Mouse (Mus musculus): ENCODE data around the gene AI837181. TPM values are rescaled to one million over a fixed set of nuclear protein-coding genes. Genes with fewer than 3 reads are reported as not detected.

AI837181 gene
- polyA plus RNA-seq, 1 experiment from 2014 or later, result 34.6 TPM

- Histone ChIP-seq H3K36me3 (ENCODE audit: control insufficient read depth, insufficient read depth) (peaks cover 8% of the 10 kb centered on the region), H3K27ac (ENCODE audit: low read length) (no peak overlapping the region), H3K4me2 (ENCODE audit: low read depth, low read length) (no peak overlapping the region), H3K9me3 (replicated peaks; ENCODE audit: control insufficient read depth, low read length) (no peaks in the 10 kb centered on the region), H3K4me1 (ENCODE audit: control insufficient read depth, insufficient read depth, low read length) (peaks cover 37% of the 10 kb centered on the region), H3K9ac (ENCODE audit: low read length) (no peak overlapping the region), H3K4me3 (ENCODE audit: low read length) (no peak overlapping the region), H3K27me3 (ENCODE audit: control insufficient read depth, insufficient read depth, low read length) (no peaks in the 10 kb centered on the region)
- 59% methylated on average over 7 of the region's 7 CpGs for WGBS
- ATAC-seq (replicated peaks; ENCODE audit: extremely low read depth, insufficient read depth, low FRiP score), result no peak
Measured at GRCm38 (mm10) chr19:5459019-5459418, 34.1 kb downstream of the AI837181 start.

DNA sequence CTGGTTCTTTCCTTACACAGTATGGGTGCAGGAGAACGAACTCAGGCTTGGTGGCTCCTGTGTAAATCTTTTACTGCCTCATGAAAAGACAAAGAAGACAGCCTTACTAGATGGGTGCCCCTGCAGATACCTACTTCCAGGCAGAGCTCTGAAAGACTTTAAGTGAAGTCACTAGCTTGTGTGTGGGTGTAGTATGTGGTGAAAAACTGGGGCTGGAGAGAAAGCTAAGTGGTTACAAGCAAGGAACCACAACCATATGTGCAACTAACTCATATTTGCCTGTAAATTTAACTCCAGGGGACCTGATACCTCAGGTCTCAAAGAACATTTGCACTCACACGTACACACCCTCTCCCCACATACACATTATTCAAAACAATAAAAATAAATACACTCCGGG lies 35.0 kb downstream of the AI837181 start:
- Histone ChIP-seq H3K27me3 (ENCODE audit: control insufficient read depth, insufficient read depth, low read length) (no peaks in the 10 kb centered on the region), H3K27ac (ENCODE audit: low read length) (peak overlapping the region; percentile 58; the same call in 1 of the 2 replicates), H3K9me3 (replicated peaks; ENCODE audit: control insufficient read depth, low read length) (no peaks in the 10 kb centered on the region), H3K9ac (ENCODE audit: low read length) (peak overlapping the region; percentile 88), H3K4me1 (ENCODE audit: control insufficient read depth, insufficient read depth, low read length) (peaks cover 41% of the 10 kb centered on the region), H3K36me3 (ENCODE audit: control insufficient read depth, insufficient read depth) (peaks cover 10% of the 10 kb centered on the region), H3K4me2 (ENCODE audit: low read depth, low read length) (peak overlapping the region; percentile 93), H3K4me3 (ENCODE audit: low read length) (peak overlapping the region; percentile 87)
- WGBS, result 25% methylated on average over 3 of the region's 3 CpGs
- no peak for ATAC-seq (replicated peaks; ENCODE audit: extremely low read depth, insufficient read depth, low FRiP score)

DNA sequence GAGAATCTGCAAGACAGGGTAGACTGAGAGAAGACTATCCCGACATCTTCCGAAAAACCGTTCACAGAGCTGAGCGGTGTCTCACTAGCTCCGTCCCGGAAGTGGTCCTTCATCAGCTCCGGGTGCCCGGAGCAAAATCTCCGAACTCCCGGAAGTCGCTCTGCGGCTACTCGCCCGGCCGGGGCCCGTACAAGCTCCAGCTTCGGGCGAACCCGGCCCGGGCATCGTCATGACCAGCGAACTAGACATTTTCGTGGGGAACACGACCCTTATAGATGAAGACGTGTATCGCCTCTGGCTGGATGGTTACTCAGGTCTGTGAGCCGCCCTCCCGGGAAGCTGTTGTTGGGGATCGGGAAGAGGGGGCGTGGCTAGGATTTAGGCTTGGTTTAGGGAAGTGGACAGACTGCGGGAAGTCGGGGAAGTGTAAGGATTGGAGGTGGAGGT lies 35.5 kb downstream of the AI837181 start, which contains the start of gene Fibp:
Gene Fibp, plus strand, starts transcription at position 151 of the 447 bp plus-strand sequence.
- H3K27me3 ChIP-seq (ENCODE audit: control insufficient read depth, insufficient read depth, low read length), result no peaks in the 10 kb centered on the region
- peak within 1 kb of the TSS; percentile 93 for H3K4me2 ChIP-seq (ENCODE audit: low read depth, low read length)
- peak within 1 kb of the TSS; percentile 78 for H3K27ac ChIP-seq (ENCODE audit: low read length)
- 0% methylated on average over 32 of the region's 32 CpGs for WGBS
- H3K9ac ChIP-seq (ENCODE audit: low read length), result peak within 1 kb of the TSS; percentile 88
- peak within 1 kb of the TSS; percentile 87 for H3K4me3 ChIP-seq (ENCODE audit: low read length)
- H3K36me3 ChIP-seq (ENCODE audit: control insufficient read depth, insufficient read depth), result peaks cover 16% of the 10 kb centered on the region
- peak; percentile 26; the same call in 1 of the 2 replicates for ATAC-seq (replicated peaks; ENCODE audit: extremely low read depth, insufficient read depth, low FRiP score)
- peaks cover 36% of the 10 kb centered on the region for H3K4me1 ChIP-seq (ENCODE audit: control insufficient read depth, insufficient read depth, low read length)
- H3K9me3 ChIP-seq (replicated peaks; ENCODE audit: control insufficient read depth, low read length), result no peaks in the 10 kb centered on the region

DNA sequence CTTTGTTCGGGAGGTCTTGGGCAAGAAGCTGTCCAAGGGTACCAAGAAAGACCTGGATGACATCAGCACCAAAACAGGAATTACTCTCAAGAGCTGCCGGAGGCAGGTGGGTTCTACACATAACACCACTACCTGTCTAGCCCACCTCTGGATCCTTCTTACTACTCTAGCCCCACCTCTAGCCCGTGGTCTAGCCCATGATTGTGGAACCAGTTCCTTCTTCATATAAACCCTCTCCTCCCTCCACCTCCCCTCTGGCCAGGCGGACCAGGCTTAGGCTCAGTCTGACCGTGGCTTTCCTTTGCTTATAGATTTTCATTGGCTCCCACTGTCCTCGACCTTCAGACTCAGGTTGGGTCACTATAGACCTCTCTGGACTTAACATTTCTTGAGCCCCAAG lies 36.5 kb downstream of the AI837181 start:
- Histone ChIP-seq H3K9ac (ENCODE audit: low read length) (peak overlapping the region; percentile 88), H3K4me2 (ENCODE audit: low read depth, low read length) (peak overlapping the region; percentile 93), H3K27ac (ENCODE audit: low read length) (no peak overlapping the region), H3K4me3 (ENCODE audit: low read length) (peak overlapping the region; percentile 87), H3K36me3 (ENCODE audit: control insufficient read depth, insufficient read depth) (peaks cover 25% of the 10 kb centered on the region), H3K27me3 (ENCODE audit: control insufficient read depth, insufficient read depth, low read length) (no peaks in the 10 kb centered on the region), H3K4me1 (ENCODE audit: control insufficient read depth, insufficient read depth, low read length) (peaks cover 26% of the 10 kb centered on the region), H3K9me3 (replicated peaks; ENCODE audit: control insufficient read depth, low read length) (no peaks in the 10 kb centered on the region)
- 84% methylated on average over 6 of the region's 6 CpGs for WGBS
- no peak for ATAC-seq (replicated peaks; ENCODE audit: extremely low read depth, insufficient read depth, low FRiP score)

GRCm38 (mm10) chr19:5463212-5463611 lies 38.3 kb downstream of the AI837181 start:
- peaks cover 33% of the 10 kb centered on the region for H3K36me3 ChIP-seq (ENCODE audit: control insufficient read depth, insufficient read depth)
- 89% methylated on average over 9 of the region's 9 CpGs for WGBS

DNA sequence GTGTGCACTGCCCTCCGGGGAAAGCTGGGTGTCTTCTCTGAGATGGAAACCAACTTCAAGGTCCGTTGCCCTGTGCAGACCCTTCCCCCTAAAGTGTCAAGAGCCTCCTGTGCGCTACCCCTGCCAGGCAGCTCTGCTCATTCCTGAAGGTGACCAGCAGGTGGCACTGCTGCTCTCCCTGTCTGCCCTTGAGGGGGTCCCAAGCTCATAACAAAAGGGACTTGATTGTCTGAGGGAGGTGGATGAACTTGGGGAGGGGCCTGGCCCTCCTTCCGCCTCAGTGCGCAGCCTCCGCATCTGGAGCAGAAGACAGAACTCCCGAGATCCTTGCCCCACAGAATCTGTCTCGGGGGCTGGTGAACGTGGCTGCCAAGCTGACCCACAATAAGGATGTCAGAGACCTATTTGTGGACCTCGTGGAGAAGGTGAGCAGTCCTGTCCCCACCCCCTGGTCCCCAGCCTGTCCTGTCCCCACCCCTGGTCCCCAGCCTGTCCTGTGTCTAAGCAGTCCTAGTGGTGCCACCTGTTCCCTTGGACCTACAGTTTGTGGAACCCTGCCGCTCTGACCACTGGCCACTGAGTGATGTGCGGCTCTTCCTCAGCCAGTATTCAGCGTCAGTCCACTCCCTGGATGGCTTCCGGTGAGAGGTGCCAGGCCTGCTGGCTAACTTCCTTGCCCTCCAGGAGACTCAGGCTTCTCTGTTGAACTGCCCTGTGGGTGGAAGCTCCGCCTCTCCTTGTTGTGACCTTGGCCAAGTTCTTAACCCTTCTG lies 39.0 kb downstream of the AI837181 start:
- peak; percentile 66 for ATAC-seq (replicated peaks; ENCODE audit: extremely low read depth, insufficient read depth, low FRiP score)
- Histone ChIP-seq H3K4me2 (ENCODE audit: low read depth, low read length) (peak overlapping the region; percentile 58), H3K36me3 (ENCODE audit: control insufficient read depth, insufficient read depth) (peaks cover 33% of the 10 kb centered on the region), H3K9ac (ENCODE audit: low read length) (peak overlapping the region; percentile 75), H3K4me1 (ENCODE audit: control insufficient read depth, insufficient read depth, low read length) (peaks cover 18% of the 10 kb centered on the region), H3K27me3 (ENCODE audit: control insufficient read depth, insufficient read depth, low read length) (no peaks in the 10 kb centered on the region), H3K27ac (ENCODE audit: low read length) (peak overlapping the region; percentile 93), H3K4me3 (ENCODE audit: low read length) (peak overlapping the region; percentile 49), H3K9me3 (replicated peaks; ENCODE audit: control insufficient read depth, low read length) (no peaks in the 10 kb centered on the region)
- 33% methylated on average over 15 of the region's 15 CpGs for WGBS

More at GRCm38 (mm10) chr19:5463212-5463611, 38.3 kb downstream of the AI837181 start:
- Histone ChIP-seq H3K4me1 (ENCODE audit: control insufficient read depth, insufficient read depth, low read length) (peaks cover 19% of the 10 kb centered on the region), H3K4me2 (ENCODE audit: low read depth, low read length) (no peak overlapping the region), H3K9ac (ENCODE audit: low read length) (no peak overlapping the region), H3K27me3 (ENCODE audit: control insufficient read depth, insufficient read depth, low read length) (no peaks in the 10 kb centered on the region), H3K4me3 (ENCODE audit: low read length) (no peak overlapping the region), H3K9me3 (replicated peaks; ENCODE audit: control insufficient read depth, low read length) (no peaks in the 10 kb centered on the region), H3K27ac (ENCODE audit: low read length) (no peak overlapping the region)
- no peak for ATAC-seq (replicated peaks; ENCODE audit: extremely low read depth, insufficient read depth, low FRiP score)

GRCm38 (mm10) chr19:5465037-5465436 lies 40.1 kb downstream of the AI837181 start:
- no peak for ATAC-seq (replicated peaks; ENCODE audit: extremely low read depth, insufficient read depth, low FRiP score)
- H3K9ac ChIP-seq (ENCODE audit: low read length), result peak overlapping the region; percentile 75; the same call in 1 of the 2 replicates
- H3K36me3 ChIP-seq (ENCODE audit: control insufficient read depth, insufficient read depth), result peaks cover 33% of the 10 kb centered on the region
- peaks cover 18% of the 10 kb centered on the region for H3K4me1 ChIP-seq (ENCODE audit: control insufficient read depth, insufficient read depth, low read length)
- H3K9me3 ChIP-seq (replicated peaks; ENCODE audit: control insufficient read depth, low read length), result no peaks in the 10 kb centered on the region
- H3K4me3 ChIP-seq (ENCODE audit: low read length), result peak overlapping the region; percentile 49
- H3K4me2 ChIP-seq (ENCODE audit: low read depth, low read length), result peak overlapping the region; percentile 58
- 95% methylated on average over 8 of the region's 8 CpGs for WGBS
- H3K27me3 ChIP-seq (ENCODE audit: control insufficient read depth, insufficient read depth, low read length), result no peaks in the 10 kb centered on the region
- H3K27ac ChIP-seq (ENCODE audit: low read length), result peak overlapping the region; percentile 93

DNA sequence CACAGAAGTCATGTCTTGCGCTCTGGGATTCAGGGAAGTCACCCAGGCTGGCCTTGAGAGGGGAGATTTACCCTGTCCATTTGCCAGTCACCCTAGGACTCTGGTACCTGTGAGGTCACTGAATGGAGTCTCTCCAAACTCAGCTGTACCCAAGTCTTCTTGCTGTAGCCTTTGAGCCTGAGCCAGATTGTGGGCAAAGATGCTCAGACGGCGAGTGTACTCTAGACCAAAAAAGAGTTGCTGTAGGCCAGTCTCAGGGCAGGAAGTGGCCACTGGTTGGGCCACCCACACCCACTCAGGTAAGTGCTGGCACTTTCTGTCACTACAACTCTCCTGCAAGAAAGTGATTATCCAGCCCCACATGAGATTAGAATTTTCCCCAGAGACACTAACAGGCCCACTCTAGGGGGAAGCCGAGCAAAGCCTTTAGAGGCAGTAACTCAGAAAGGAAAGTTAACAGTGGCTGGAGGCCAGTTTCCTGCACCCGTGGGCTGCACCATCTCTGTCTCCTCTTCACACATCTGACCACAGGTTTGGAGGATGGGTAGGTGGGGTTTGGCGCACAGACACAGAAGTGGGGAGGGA lies 42.1 kb downstream of the AI837181 start:
- peaks cover 33% of the 10 kb centered on the region for H3K36me3 ChIP-seq (ENCODE audit: control insufficient read depth, insufficient read depth)
- H3K27ac ChIP-seq (ENCODE audit: low read length), result no peak overlapping the region
- H3K4me3 ChIP-seq (ENCODE audit: low read length), result no peak overlapping the region
- peaks cover 10% of the 10 kb centered on the region for H3K4me1 ChIP-seq (ENCODE audit: control insufficient read depth, insufficient read depth, low read length)
- no peaks in the 10 kb centered on the region for H3K9me3 ChIP-seq (replicated peaks; ENCODE audit: control insufficient read depth, low read length)
- 81% methylated on average over 6 of the region's 6 CpGs for WGBS
- H3K4me2 ChIP-seq (ENCODE audit: low read depth, low read length), result no peak overlapping the region
- no peaks in the 10 kb centered on the region for H3K27me3 ChIP-seq (ENCODE audit: control insufficient read depth, insufficient read depth, low read length)
- H3K9ac ChIP-seq (ENCODE audit: low read length), result no peak overlapping the region
- no peak for ATAC-seq (replicated peaks; ENCODE audit: extremely low read depth, insufficient read depth, low FRiP score)

DNA sequence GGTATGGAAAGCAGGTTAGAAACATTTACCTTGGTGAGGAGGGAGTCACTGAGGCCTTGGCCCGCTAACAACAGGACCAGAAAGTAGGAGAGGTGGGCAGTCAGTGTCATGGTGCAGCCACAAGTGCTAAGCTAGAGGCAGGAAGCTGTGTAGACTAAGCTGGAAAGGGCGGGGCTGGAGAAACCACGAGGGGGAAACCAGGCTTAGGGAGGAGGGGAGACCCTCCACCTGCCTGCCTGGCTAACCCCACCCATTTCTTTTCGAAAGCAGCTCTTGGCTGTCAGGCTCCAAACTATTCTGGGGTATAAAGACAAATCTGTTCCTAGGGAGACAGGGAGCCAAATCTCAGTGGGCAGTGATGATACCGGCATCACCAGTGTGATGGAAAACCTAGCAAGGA lies 43.4 kb downstream of the AI837181 start, which contains the start of gene Ctsw:
Gene Ctsw, minus strand, starts transcription at position 134 of the 400 bp plus-strand sequence.
- H3K27me3 ChIP-seq (ENCODE audit: control insufficient read depth, insufficient read depth, low read length), result no peaks in the 10 kb centered on the region
- no peak for ATAC-seq (replicated peaks; ENCODE audit: extremely low read depth, insufficient read depth, low FRiP score)
- peaks cover 28% of the 10 kb centered on the region for H3K36me3 ChIP-seq (ENCODE audit: control insufficient read depth, insufficient read depth)
- WGBS, result 48% methylated on average over 5 of the region's 5 CpGs
- H3K9me3 ChIP-seq (replicated peaks; ENCODE audit: control insufficient read depth, low read length), result no peaks in the 10 kb centered on the region
- H3K27ac ChIP-seq (ENCODE audit: low read length), result no peak within 1 kb of the TSS
- H3K4me2 ChIP-seq (ENCODE audit: low read depth, low read length), result no peak within 1 kb of the TSS
- H3K4me1 ChIP-seq (ENCODE audit: control insufficient read depth, insufficient read depth, low read length), result peaks cover 10% of the 10 kb centered on the region
- H3K4me3 ChIP-seq (ENCODE audit: low read length), result no peak within 1 kb of the TSS
- 0 out of 2 replicates have a peak within 1 kb of the TSS, but pooled peaks have one; percentile 25 for H3K9ac ChIP-seq (ENCODE audit: low read length)

Data from heart, embryonic 16.5 days (tissue).